Mouse (Mus musculus) lung, adult 18-20 months (tissue): ENCODE results near the gene Prune2.

Source experiments
- DNase-seq, 2 experiments: peaks; one replicate each; pipeline ENCODE4 v3.0.0; 2022; ENCODE audit warnings: mixed read lengths in 2 of 2

The Prune2 gene

GRCm38 (mm10) chr19:17264481-17265196, 308.7 kb downstream of the Prune2 start:
- DNase-seq: no peak

GRCm38 (mm10) chr19:17268669-17269068, 312.8 kb downstream of the Prune2 start:
- no peak for DNase-seq

GRCm38 (mm10) chr19:17271179-17271622, 315.3 kb downstream of the Prune2 start:
- no peak for DNase-seq

- no peak for DNase-seq
Measured at GRCm38 (mm10) chr19:17272988-17273387, 317.1 kb downstream of the Prune2 start.
